Mouse (Mus musculus) limb, embryonic 11.5 days (tissue): ENCODE data around the gene Rgs6. TPM values are rescaled to one million over a fixed set of nuclear protein-coding genes. Genes with fewer than 3 reads are reported as not detected.
A peak's percentile ranks its signal among the peaks of the same experiment; 100 is the strongest.

Experiments used
- ATAC-seq: fragments of 200-750 bp; cut with Nextera tagmentation; 2 replicates; pipeline ENCODE4 v1.8.0; 2017; ENCODE audit warnings: low read depth; ENCODE audit not compliant: insufficient number of reproducible peaks, low FRiP score, low TSS enrichment
- DNase-seq: peaks from one replicate; pipeline ENCODE4 v3.0.0-alpha.2; 2015; ENCODE audit warnings: low spot score
- H3K27ac ChIP-seq: fragments of 300-500 bp; sonication (generic); replicated peaks from 2 replicates; pipeline ENCODE4 v1.5.1; 2014; ENCODE audit warnings: low read depth, mild to moderate bottlenecking, low read length
- H3K27me3 ChIP-seq: fragments of 300-500 bp; sonication (generic); 2 replicates; pipeline ENCODE4 v1.6.1; 2014; ENCODE audit warnings: mild to moderate bottlenecking, low read length, mixed read lengths; ENCODE audit not compliant: control insufficient read depth, insufficient read depth
- H3K36me3 ChIP-seq: fragments of 300-500 bp; sonication (generic); 2 replicates; pipeline ENCODE4 v1.6.1; 2014; ENCODE audit warnings: mild to moderate bottlenecking, low read length, moderate library complexity, mixed read lengths; ENCODE audit not compliant: control insufficient read depth, insufficient read depth
- H3K4me1 ChIP-seq: fragments of 300-500 bp; sonication (generic); 2 replicates; pipeline ENCODE4 v1.6.1; 2014; ENCODE audit warnings: low read length, mixed read lengths; ENCODE audit not compliant: control insufficient read depth, insufficient read depth
- H3K4me2 ChIP-seq: fragments of 300-500 bp; sonication (generic); 2 replicates; pipeline ENCODE4 v1.6.1; 2014; ENCODE audit warnings: low read depth, mild to moderate bottlenecking, moderate library complexity; ENCODE audit not compliant: severe bottlenecking
- H3K4me3 ChIP-seq: fragments of 300-500 bp; sonication (generic); 2 replicates; pipeline ENCODE4 v1.5.1; 2014; ENCODE audit warnings: low read depth, low read length
- H3K9ac ChIP-seq: fragments of 300-500 bp; sonication (generic); 2 replicates; pipeline ENCODE4 v1.6.1; 2014; ENCODE audit warnings: mild to moderate bottlenecking, low read length
- H3K9me3 ChIP-seq: fragments of 300-500 bp; sonication (generic); 2 replicates; pipeline ENCODE4 v1.6.1; 2016; ENCODE audit warnings: low read length; ENCODE audit not compliant: control insufficient read depth
- WGBS: fragments of 180-500 bp; shearing (Covaris S2); extraction: QIAGEN DNeasy Blood & Tissue Kit; methylation state at CpG from one replicate; pipeline ENCODE4 v1.1.7; 2014; 5-methylcytosine and 5-hydroxymethylcytosine counted together
- polyA plus RNA-seq: library from polyadenylated mRNA; unstranded; fragments of >200 nt; fragmentation: Nextera tagmentation; extraction: Ambion mirVana; gene quantifications from 2 replicates; pipeline ENCODE4 v1.2.1, GENCODE M21; 2014

The Rgs6 gene
- polyA plus RNA-seq, 1 experiment from 2014 or later, result 0.25 TPM

- Histone ChIP-seq H3K27me3 (no peaks in the 10 kb centered on the region), H3K4me1 (no peaks in the 10 kb centered on the region), H3K9ac (no peak overlapping the region), H3K4me3 (no peak overlapping the region), H3K4me2 (no peak overlapping the region), H3K36me3 (no peaks in the 10 kb centered on the region), H3K9me3 (no peaks in the 10 kb centered on the region), H3K27ac (no peak overlapping the region)
- DNase-seq (no peak), ATAC-seq (no peak)
- 73% methylated on average over 2 of the region's 2 CpGs for WGBS
Observed at GRCm38 (mm10) chr12:82920146-82920545, 332.1 kb downstream of the Rgs6 start.

DNA sequence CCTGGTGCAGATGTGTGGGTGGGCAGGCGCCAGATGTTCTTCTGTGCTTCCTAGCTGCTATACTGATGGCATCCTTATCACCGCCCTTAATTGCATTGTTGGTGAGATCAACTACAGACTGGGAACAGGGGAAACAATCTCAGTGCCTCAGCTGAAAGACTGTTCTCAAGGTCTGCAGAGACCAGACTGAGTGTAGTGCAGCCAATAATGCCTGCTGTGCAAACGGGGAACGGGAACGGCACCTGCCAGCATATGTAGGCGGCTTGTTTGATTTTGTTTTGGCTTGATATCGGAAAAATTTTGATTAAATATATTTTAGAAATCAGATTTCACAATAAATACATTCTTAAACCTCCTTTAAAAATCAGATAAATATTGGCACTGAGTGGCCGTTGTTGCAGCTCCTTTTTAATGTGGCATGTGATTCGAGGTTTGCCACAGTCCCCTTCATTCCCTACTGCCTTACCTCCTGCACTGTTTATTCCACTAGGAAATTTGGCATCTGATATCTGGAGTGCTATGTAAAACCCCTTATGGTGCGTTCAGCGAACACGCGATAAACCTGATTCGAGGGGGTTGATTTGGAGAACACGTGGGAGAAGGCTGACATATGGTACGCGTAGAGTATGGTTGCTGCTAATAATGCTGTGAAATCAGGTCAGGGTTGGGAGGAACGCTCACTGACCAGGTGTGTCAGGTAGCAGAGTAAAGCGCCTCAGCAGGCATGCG, 333.4 kb downstream of the Rgs6 start:
- Histone ChIP-seq H3K27me3 (no peaks in the 10 kb centered on the region), H3K36me3 (no peaks in the 10 kb centered on the region), H3K4me2 (no peak overlapping the region), H3K27ac (no peak overlapping the region), H3K4me3 (no peak overlapping the region), H3K9me3 (no peaks in the 10 kb centered on the region), H3K4me1 (no peaks in the 10 kb centered on the region), H3K9ac (no peak overlapping the region)
- DNase-seq, result no peak
- 92% methylated on average over 20 of the region's 20 CpGs for WGBS
- no peak for ATAC-seq

- H3K9me3 ChIP-seq, result no peaks in the 10 kb centered on the region
- H3K4me1 ChIP-seq, result no peaks in the 10 kb centered on the region
- 89% methylated on average over 4 of the region's 4 CpGs for WGBS
- no peaks in the 10 kb centered on the region for H3K27me3 ChIP-seq
- H3K27ac ChIP-seq, result no peak overlapping the region
- H3K36me3 ChIP-seq, result no peaks in the 10 kb centered on the region
- no peak overlapping the region for H3K9ac ChIP-seq
- ATAC-seq, result no peak
- no peak overlapping the region for H3K4me2 ChIP-seq
- DNase-seq, result no peak
- H3K4me3 ChIP-seq, result no peak overlapping the region
Observed at GRCm38 (mm10) chr12:82922856-82923506, 334.9 kb downstream of the Rgs6 start.

DNA sequence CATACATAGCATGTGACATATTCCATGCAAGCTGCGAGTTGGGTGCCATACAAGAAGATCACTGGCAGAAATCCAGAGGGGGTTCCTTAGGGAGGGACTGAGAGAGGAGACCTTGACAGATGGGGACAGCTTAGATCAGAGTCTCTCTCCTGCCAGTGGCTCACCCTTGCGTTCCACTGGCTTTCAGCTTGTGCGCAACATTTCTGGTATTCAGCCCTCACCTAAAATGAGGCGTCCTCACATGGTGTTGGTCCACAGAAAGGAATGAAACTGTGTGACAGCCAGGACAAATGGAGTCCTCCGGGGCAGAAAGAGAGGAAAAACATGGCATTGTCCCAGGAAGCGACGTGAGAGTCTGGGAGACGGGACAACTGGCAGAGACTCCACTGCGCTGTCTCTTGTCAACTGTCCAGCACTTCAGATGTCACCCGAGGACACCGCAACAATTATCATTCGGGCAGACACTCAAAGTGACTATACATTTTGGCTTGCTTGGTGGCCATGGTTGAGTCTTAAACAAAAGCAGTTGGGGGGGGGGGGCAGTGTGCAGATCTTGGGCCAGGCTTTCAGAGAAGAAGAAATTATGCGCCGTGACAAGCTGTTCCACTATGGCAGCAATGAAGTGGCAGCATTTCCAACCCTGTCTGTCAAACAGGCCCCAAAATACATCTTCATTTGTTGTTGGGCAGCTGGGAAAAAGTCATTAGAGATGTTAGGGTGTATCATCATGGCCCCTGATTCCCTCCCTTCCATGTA, 344.8 kb downstream of the Rgs6 start:
- no peak overlapping the region for H3K27ac ChIP-seq
- ATAC-seq, result no peak
- H3K9me3 ChIP-seq, result no peaks in the 10 kb centered on the region
- DNase-seq, result no peak
- no peaks in the 10 kb centered on the region for H3K27me3 ChIP-seq
- H3K4me2 ChIP-seq, result no peak overlapping the region
- H3K36me3 ChIP-seq, result no peaks in the 10 kb centered on the region
- H3K4me3 ChIP-seq, result no peak overlapping the region
- no peak overlapping the region for H3K9ac ChIP-seq
- H3K4me1 ChIP-seq, result no peaks in the 10 kb centered on the region
- 87% methylated on average over 14 of the region's 14 CpGs for WGBS

DNA sequence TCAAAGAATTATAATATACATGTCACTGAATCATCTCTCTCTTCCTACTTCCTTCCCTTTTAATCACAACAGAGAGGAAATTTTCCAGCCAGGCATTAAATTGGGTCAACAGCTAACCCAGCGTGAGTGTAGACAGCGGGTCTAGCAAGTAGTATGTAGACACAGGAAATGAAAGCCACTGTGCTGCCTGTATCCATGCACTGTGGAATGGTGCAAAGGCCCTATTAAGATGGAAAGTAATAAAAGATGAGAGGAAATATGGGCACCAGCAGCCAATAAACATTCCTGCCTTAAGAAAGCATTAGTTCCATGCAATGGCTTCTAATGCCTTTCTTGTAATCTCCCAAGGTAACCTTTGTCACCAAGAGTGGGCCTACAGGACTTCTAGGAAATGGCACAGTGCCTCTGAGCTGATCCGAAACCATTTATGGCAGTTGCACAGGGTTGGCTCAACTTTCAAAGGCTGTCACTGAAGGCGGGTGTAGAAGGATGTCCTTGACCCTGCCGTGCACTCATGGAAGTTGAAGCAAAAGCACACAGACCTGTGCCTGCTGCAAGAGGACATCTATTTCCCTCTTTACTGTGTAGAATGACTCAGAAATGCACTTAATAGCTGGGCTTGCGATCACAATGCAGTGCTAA, 347.1 kb downstream of the Rgs6 start:
- 40% methylated on average over 6 of the region's 6 CpGs for WGBS
- no peak for ATAC-seq
- H3K27ac ChIP-seq, result no peak overlapping the region

GRCm38 (mm10) chr12:82935767-82936166, 347.7 kb downstream of the Rgs6 start:
- no peaks in the 10 kb centered on the region for H3K9me3 ChIP-seq
- WGBS, result 90% methylated on average over 1 of the region's 1 CpGs
- no peaks in the 10 kb centered on the region for H3K36me3 ChIP-seq
- no peak overlapping the region for H3K27ac ChIP-seq
- ATAC-seq (no peak), DNase-seq (no peak)
- no peaks in the 10 kb centered on the region for H3K27me3 ChIP-seq
- no peak overlapping the region for H3K4me2 ChIP-seq
- H3K4me3 ChIP-seq, result no peak overlapping the region
- no peaks in the 10 kb centered on the region for H3K4me1 ChIP-seq
- no peak overlapping the region for H3K9ac ChIP-seq

More for the DNA sequence above, 347.1 kb downstream of the Rgs6 start:
- Histone ChIP-seq H3K9ac (no peak overlapping the region), H3K4me2 (no peak overlapping the region), H3K36me3 (no peaks in the 10 kb centered on the region), H3K4me1 (no peaks in the 10 kb centered on the region), H3K4me3 (no peak overlapping the region), H3K9me3 (no peaks in the 10 kb centered on the region), H3K27me3 (no peaks in the 10 kb centered on the region)
- peak; percentile 32 for DNase-seq

- 76% methylated on average over 4 of the region's 4 CpGs for WGBS
- H3K36me3 ChIP-seq, result no peaks in the 10 kb centered on the region
- H3K9me3 ChIP-seq, result no peaks in the 10 kb centered on the region
- no peak overlapping the region for H3K27ac ChIP-seq
- H3K27me3 ChIP-seq, result no peaks in the 10 kb centered on the region
- no peak overlapping the region for H3K4me2 ChIP-seq
- DNase-seq (no peak), ATAC-seq (no peak)
- H3K4me3 ChIP-seq, result no peak overlapping the region
- no peak overlapping the region for H3K9ac ChIP-seq
- H3K4me1 ChIP-seq, result no peaks in the 10 kb centered on the region
Observed at GRCm38 (mm10) chr12:82940461-82940860, 352.4 kb downstream of the Rgs6 start.

DNA sequence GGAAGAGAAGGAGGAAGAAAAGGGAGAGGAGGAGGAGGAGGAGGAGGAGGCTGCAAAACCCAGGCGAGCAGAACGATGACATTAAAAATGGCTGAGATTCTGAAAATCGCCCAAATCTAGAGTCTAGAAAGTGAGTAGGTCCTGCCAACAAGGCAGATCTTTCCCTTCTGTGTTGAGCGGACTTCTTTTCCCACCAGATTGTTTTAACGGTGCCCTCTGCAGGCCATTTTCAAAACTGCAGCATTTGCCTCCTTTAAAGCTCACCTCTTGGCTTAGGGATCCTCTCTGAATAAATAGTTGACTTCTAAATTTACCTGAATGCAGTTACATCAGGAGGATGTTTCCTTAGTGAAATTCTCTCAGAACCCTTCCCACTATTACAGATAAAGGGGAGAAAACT, 358.4 kb downstream of the Rgs6 start:
- 24% methylated on average over 5 of the region's 5 CpGs for WGBS
- Histone ChIP-seq H3K27ac (no peak overlapping the region), H3K4me1 (no peaks in the 10 kb centered on the region), H3K4me2 (no peak overlapping the region), H3K9me3 (no peaks in the 10 kb centered on the region), H3K4me3 (no peak overlapping the region), H3K9ac (no peak overlapping the region), H3K27me3 (no peaks in the 10 kb centered on the region), H3K36me3 (no peaks in the 10 kb centered on the region)
- no peak for ATAC-seq
- DNase-seq, result peak; percentile 90
